Mouse (Mus musculus) myocyte (in vitro differentiated cells): ENCODE data around the gene Myrf.

ENCODE experiments used
- CEBPB ChIP-seq: IDR thresholded peaks from 2 replicates; pipeline ENCODE4 v1.6.1; 2011; ENCODE audit warnings: mild to moderate bottlenecking, moderate library complexity; ENCODE audit not compliant: poor library complexity, insufficient read depth, severe bottlenecking
- E2F4 ChIP-seq: IDR thresholded peaks from one replicate; pipeline ENCODE4 v1.6.1; 2011; ENCODE audit warnings: mild to moderate bottlenecking, control low read depth, moderate library complexity; ENCODE audit not compliant: insufficient read depth
- MAX ChIP-seq: IDR thresholded peaks from one replicate; pipeline ENCODE4 v1.6.1; 2011; ENCODE audit warnings: low read depth, mild to moderate bottlenecking, control low read depth
- MYOD1 ChIP-seq, 3 experiments: IDR thresholded peaks; one replicate each; pipeline ENCODE4 v1.6.1; 2011; ENCODE audit warnings: control low read depth in 2 of 3, low read depth in 2 of 3, mild to moderate bottlenecking in 2 of 3, moderate library complexity in 1 of 3; ENCODE audit not compliant: insufficient read length in 2 of 3, control insufficient read depth in 1 of 3
- MYOG ChIP-seq, 3 experiments: IDR thresholded peaks; one replicate each; pipeline ENCODE4 v1.6.1; 2011; ENCODE audit warnings: control low read depth in 2 of 3, low read depth in 2 of 3, mild to moderate bottlenecking in 2 of 3; ENCODE audit not compliant: insufficient read length in 2 of 3, control insufficient read depth in 1 of 3, insufficient read depth in 1 of 3
- POLR2A ChIP-seq: IDR thresholded peaks from one replicate; pipeline ENCODE4 v1.6.1; 2011; ENCODE audit warnings: low read depth, mild to moderate bottlenecking, control low read depth, moderate library complexity; ENCODE audit not compliant: insufficient read length
- POLR2AphosphoS2 ChIP-seq: IDR thresholded peaks from one replicate; pipeline ENCODE4 v1.6.1; 2011; ENCODE audit warnings: low read depth, control low read depth; ENCODE audit not compliant: insufficient read length
- REST ChIP-seq: IDR thresholded peaks from one replicate; pipeline ENCODE4 v1.6.1; 2011; ENCODE audit warnings: mild to moderate bottlenecking, control low read depth, moderate library complexity; ENCODE audit not compliant: insufficient read depth, insufficient read length
- TCF12 ChIP-seq: IDR thresholded peaks from one replicate; pipeline ENCODE4 v1.6.1; 2011; ENCODE audit warnings: mild to moderate bottlenecking, control low read depth; ENCODE audit not compliant: poor library complexity, insufficient read depth, severe bottlenecking
- USF1 ChIP-seq: IDR thresholded peaks from one replicate; pipeline ENCODE4 v1.6.1; 2011; ENCODE audit warnings: low read depth, mild to moderate bottlenecking, control low read depth, moderate library complexity

- TF ChIP-seq POLR2AphosphoS2 = no peak
- TF ChIP-seq POLR2A = no peak
- TF ChIP-seq MAX = no peak
- TF ChIP-seq MYOD1 (IDR thresholded peaks at IDR 0.05; ENCODE audit: control insufficient read depth in 1 of 3, insufficient read length in 2 of 3, low read depth in 2 of 3) = no peak
- no peak for TF ChIP-seq TCF12
- TF ChIP-seq CEBPB = no peak
- TF ChIP-seq USF1 = no peak
- TF ChIP-seq E2F4 = no peak
- TF ChIP-seq REST = no peak
- no peak for TF ChIP-seq MYOG (IDR thresholded peaks at IDR 0.05; ENCODE audit: control insufficient read depth in 1 of 3, insufficient read depth in 1 of 3, insufficient read length in 2 of 3, low read depth in 2 of 3)
Measured at GRCm38 (mm10) chr19:10205051-10205450, 35.5 kb downstream of the Myrf start.
